Mouse (Mus musculus): ENCODE measurements around the gene Pla2g2e.
"Not testable (repeated sequence)": the region's sequence is repeated elsewhere in the genome, so short reads cannot be mapped to it uniquely, and the experiment has no call there.

The Pla2g2e gene

GRCm38 (mm10) chr4:138884261-138884660 is 6.5 kb downstream of the Pla2g2e start:
- DNase-seq, result peak; percentile 35 to 38

- no peak for DNase-seq
Observed at GRCm38 (mm10) chr4:138889165-138889564, 11.4 kb downstream of the Pla2g2e start.

GRCm38 (mm10) chr4:138889635-138890034 is 11.9 kb downstream of the Pla2g2e start:
- no peak for DNase-seq

- no peak for DNase-seq
Observed at GRCm38 (mm10) chr4:138892655-138893054, 14.9 kb downstream of the Pla2g2e start.

- DNase-seq, result not testable (repeated sequence)
Observed at GRCm38 (mm10) chr4:138893789-138894188, 16.0 kb downstream of the Pla2g2e start.

GRCm38 (mm10) chr4:138899361-138899760 is 21.6 kb downstream of the Pla2g2e start:
- DNase-seq, result no peak

- no peak for DNase-seq
Observed at GRCm38 (mm10) chr4:138905624-138906337, 28.0 kb downstream of the Pla2g2e start.

GRCm38 (mm10) chr4:138913141-138913787 is 35.5 kb downstream of the Pla2g2e start:
- DNase-seq, result peak; percentile 14 to 21

GRCm38 (mm10) chr4:138913797-138914196 is 36.1 kb downstream of the Pla2g2e start, which contains the start of gene Otud3:
Gene Otud3, minus strand, starts transcription at chr4:138913945.
- DNase-seq, result peak; percentile 87 to 90

- DNase-seq, result no peak
Observed at GRCm38 (mm10) chr4:138917282-138917681, 39.5 kb downstream of the Pla2g2e start.

GRCm38 (mm10) chr4:138921254-138922130 is 43.8 kb downstream of the Pla2g2e start:
- DNase-seq, result no peak

GRCm38 (mm10) chr4:138922131-138922459 is 44.4 kb downstream of the Pla2g2e start:
- DNase-seq, result peak; percentile 81

- DNase-seq, result no peak
Observed at GRCm38 (mm10) chr4:138925561-138925960, 47.8 kb downstream of the Pla2g2e start.
